In genomic region chr17:7292012-7292684, GRCm38 (mm10) we compare ENCODE assay signal across 16 mouse cellular contexts. TPM values are rescaled to one million over a fixed set of nuclear protein-coding genes. Genes with fewer than 3 reads are reported as not detected.
DNase-seq lines count a peak whose midpoint lies in the region; ATAC-seq and TF ChIP-seq lines count a peak whose summit lies in the region.
"Had no signal": no experiment of that assay in that cellular context is flagged by ENCODE, and none has a peak within 500 bp of the region (broad histone marks: within the 10 kb centered on the region; RNA-seq: fewer than 3 reads in every experiment).

No protein-coding gene starts in this region.

- no peak overlapping the region for H3K4me3 ChIP-seq in forebrain, embryonic 15.5 days
- no peak overlapping the region for H3K4me3 ChIP-seq in midbrain, embryonic 16.5 days (ENCODE audit: low read depth, low read length)
- H3K4me3 ChIP-seq in intestine, postnatal 0 days (ENCODE audit: low read depth, low read length): no peak overlapping the region
- H3K4me3 ChIP-seq: heart, adult 2 months had no signal

- H3K9me3 ChIP-seq in forebrain, embryonic 15.5 days: no peaks in the 10 kb centered on the region
- no peaks in the 10 kb centered on the region for H3K9me3 ChIP-seq in midbrain, embryonic 16.5 days (replicated peaks; ENCODE audit: control insufficient read depth, low read length, poor library complexity, severe bottlenecking)
- H3K9me3 ChIP-seq in intestine, postnatal 0 days (ENCODE audit: control insufficient read depth): no peaks in the 10 kb centered on the region

- H3K9ac ChIP-seq in forebrain, embryonic 15.5 days (replicated peaks): no peak overlapping the region
- no peak overlapping the region for H3K9ac ChIP-seq in midbrain, embryonic 16.5 days (ENCODE audit: low read depth, low read length)
- H3K9ac ChIP-seq in intestine, postnatal 0 days (ENCODE audit: low read depth, low read length): no peak overlapping the region
- H3K9ac ChIP-seq: liver, postnatal 0 days had no signal

- DNase-seq in left cerebral cortex, postnatal 4 days: peak; percentile 72
- no peak for DNase-seq in left cerebral cortex, adult 11 months (ENCODE audit: low spot score)
- DNase-seq in cerebellum, postnatal 10 days: peak; percentile 82 to 85
- DNase-seq in gastrocnemius, adult 18-20 months (ENCODE audit: low spot score): no peak
- DNase-seq: adrenal gland, postnatal 36 days; heart, adult 2 months; kidney, postnatal 10 days; liver, postnatal 0 days; thymus, postnatal 25 days had no signal

- no peaks in the 10 kb centered on the region for H3K27me3 ChIP-seq in forebrain, embryonic 15.5 days
- H3K27me3 ChIP-seq in midbrain, embryonic 16.5 days (ENCODE audit: control insufficient read depth, insufficient read depth, low read depth, low read length): no peaks in the 10 kb centered on the region
- H3K27me3 ChIP-seq in intestine, postnatal 0 days (replicated peaks; ENCODE audit: control insufficient read depth, insufficient read depth, low read length): no peaks in the 10 kb centered on the region

- intact Hi-C loops in left cerebral cortex, postnatal 4 days (cut with DNase I): no loop called here

- peak overlapping the region; percentile 82 for H3K27ac ChIP-seq in forebrain, embryonic 15.5 days (replicated peaks)
- no peak overlapping the region for H3K27ac ChIP-seq in midbrain, embryonic 16.5 days (ENCODE audit: low read length)
- no peak overlapping the region for H3K27ac ChIP-seq in intestine, postnatal 0 days (ENCODE audit: low read depth, low read length)
- H3K27ac ChIP-seq: heart, adult 2 months had no signal

- ATAC-seq in forebrain, embryonic 15.5 days (replicated peaks): peak; percentile 91
- peak; percentile 51; the same call in 1 of the 2 replicates for ATAC-seq in midbrain, embryonic 16.5 days
- no peak for ATAC-seq in intestine, postnatal 0 days
- ATAC-seq: liver, postnatal 0 days had no signal

- H3K36me3 ChIP-seq in forebrain, embryonic 15.5 days: 0 out of 2 replicates have a peak, but pooled peaks cover 3% of the 10 kb centered on the region
- H3K36me3 ChIP-seq in midbrain, embryonic 16.5 days (ENCODE audit: control insufficient read depth, insufficient read depth, low read length): peaks cover 3% of the 10 kb centered on the region; the same call in 1 of the 2 replicates
- H3K36me3 ChIP-seq in intestine, postnatal 0 days (ENCODE audit: control insufficient read depth, insufficient read depth): no peaks in the 10 kb centered on the region

- 38% methylated on average over 11 of the region's 11 CpGs for WGBS in forebrain, embryonic 15.5 days
- WGBS in midbrain, embryonic 16.5 days: 62% methylated on average over 11 of the region's 11 CpGs
- WGBS in intestine, postnatal 0 days: 85% methylated on average over 11 of the region's 11 CpGs

- no peak overlapping the region for H3K4me2 ChIP-seq in forebrain, embryonic 15.5 days (replicated peaks)
- H3K4me2 ChIP-seq in midbrain, embryonic 16.5 days (ENCODE audit: low read length): no peak overlapping the region
- no peak overlapping the region for H3K4me2 ChIP-seq in intestine, postnatal 0 days (replicated peaks; ENCODE audit: low read depth)

- TF ChIP-seq CTCF in intestine, postnatal 0 days (IDR thresholded peaks at IDR 0.05; ENCODE audit: low read depth): no peak

- H3K4me1 ChIP-seq in forebrain, embryonic 15.5 days: peaks cover 23% of the 10 kb centered on the region
- H3K4me1 ChIP-seq in midbrain, embryonic 16.5 days (ENCODE audit: control insufficient read depth, insufficient read depth, low read length): no peaks in the 10 kb centered on the region; the same call in 1 of the 2 replicates
- no peaks in the 10 kb centered on the region for H3K4me1 ChIP-seq in intestine, postnatal 0 days (replicated peaks; ENCODE audit: control insufficient read depth, insufficient read depth, low read length)

RNA-seq across cellular contexts. Expression of gene Tcp10a, which starts 32.3 kb away (rescaled TPM):
- total RNA-seq in left cerebral cortex, postnatal 4 days (2021): not detected
- not detected in 2 replicates for polyA plus RNA-seq in forebrain, embryonic 15.5 days (2015; fragmentation: Nextera tagmentation; extraction: Ambion mirVana)
- not detected in 2 replicates for polyA plus RNA-seq in midbrain, embryonic 16.5 days (2015; fragmentation: Nextera tagmentation; extraction: Ambion mirVana)
- total RNA-seq in gastrocnemius, adult 18-20 months (2021): not detected
- not detected in 2 replicates for polyA plus RNA-seq in intestine, postnatal 0 days (2015; fragmentation: Nextera tagmentation; extraction: Ambion mirVana)
- total RNA-seq: heart, adult 2 months; hematopoietic stem cell, adult 5-6 weeks; megakaryocyte, adult 5-6 weeks had no signal
- polyA plus RNA-seq: cortical plate, adult 2 months; liver, postnatal 0 days; spleen, adult 2 months had no signal

Comparison
In these comparisons a context has a peak if more than half of its experiments do, and no peak if none do; other contexts are left out.
1. DNase-seq: peak in left cerebral cortex, postnatal 4 days (single experiment) and cerebellum, postnatal 10 days (2 of 2); none in left cerebral cortex, adult 11 months (single experiment) and gastrocnemius, adult 18-20 months (single experiment).